Mouse (Mus musculus) forebrain, embryonic 11.5 days (tissue): ENCODE data around the gene Spata1. TPM values are rescaled to one million over a fixed set of nuclear protein-coding genes. Genes with fewer than 3 reads are reported as not detected.
"Not testable (repeated sequence)": the region's sequence is repeated elsewhere in the genome, so short reads cannot be mapped to it uniquely, and the experiment has no call there.

ENCODE experiments used
- ATAC-seq: fragments of 200-750 bp; cut with Nextera tagmentation; replicated peaks from 2 replicates; pipeline ENCODE4 v1.8.0; 2017; ENCODE audit warnings: moderate TSS enrichment; ENCODE audit not compliant: low FRiP score
- DNase-seq: peaks from one replicate; pipeline ENCODE4 v3.0.0-alpha.2; 2017; ENCODE audit warnings: low spot score
- H3K27ac ChIP-seq: fragments of 300-500 bp; sonication (generic); 2 replicates; pipeline ENCODE4 v1.5.1; 2014; ENCODE audit warnings: low read depth, low read length
- H3K27me3 ChIP-seq: fragments of 300-500 bp; sonication (generic); 2 replicates; pipeline ENCODE4 v1.6.1; 2014; ENCODE audit warnings: mild to moderate bottlenecking, low read length, mixed read lengths; ENCODE audit not compliant: control insufficient read depth, insufficient read depth
- H3K36me3 ChIP-seq: fragments of 300-500 bp; sonication (generic); 2 replicates; pipeline ENCODE4 v1.6.1; 2014; ENCODE audit warnings: mild to moderate bottlenecking, low read length, moderate library complexity, mixed read lengths; ENCODE audit not compliant: control insufficient read depth, insufficient read depth
- H3K4me1 ChIP-seq: fragments of 300-500 bp; sonication (generic); replicated peaks from 2 replicates; pipeline ENCODE4 v1.6.1; 2014; ENCODE audit warnings: low read length, mixed read lengths; ENCODE audit not compliant: control insufficient read depth, insufficient read depth
- H3K4me2 ChIP-seq: fragments of 300-500 bp; sonication (generic); 2 replicates; pipeline ENCODE4 v1.6.1; 2014; ENCODE audit warnings: low read depth, mild to moderate bottlenecking, low read length, moderate library complexity, mixed read lengths; ENCODE audit not compliant: severe bottlenecking
- H3K4me3 ChIP-seq: fragments of 300-500 bp; sonication (generic); 2 replicates; pipeline ENCODE4 v1.5.1; 2014; ENCODE audit warnings: low read depth, low read length
- H3K9ac ChIP-seq: fragments of 300-500 bp; sonication (generic); 2 replicates; pipeline ENCODE4 v1.6.1; 2014; ENCODE audit warnings: low read length
- H3K9me3 ChIP-seq: fragments of 300-500 bp; sonication (generic); 2 replicates; pipeline ENCODE4 v1.6.1; 2016; ENCODE audit warnings: low read length, mixed read lengths; ENCODE audit not compliant: control insufficient read depth
- WGBS: fragments of 180-500 bp; shearing (Covaris S2); extraction: QIAGEN DNeasy Blood & Tissue Kit; methylation state at CpG from one replicate; pipeline ENCODE4 v1.1.7; 2014; 5-methylcytosine and 5-hydroxymethylcytosine counted together
- polyA plus RNA-seq: library from polyadenylated mRNA; unstranded; fragments of >200 nt; fragmentation: Nextera tagmentation; extraction: Ambion mirVana; gene quantifications from 2 replicates; pipeline ENCODE4 v1.2.1, GENCODE M21; 2014

Gene Spata1
- polyA plus RNA-seq, 1 experiment from 2014 or later, result 7.5 TPM

DNA sequence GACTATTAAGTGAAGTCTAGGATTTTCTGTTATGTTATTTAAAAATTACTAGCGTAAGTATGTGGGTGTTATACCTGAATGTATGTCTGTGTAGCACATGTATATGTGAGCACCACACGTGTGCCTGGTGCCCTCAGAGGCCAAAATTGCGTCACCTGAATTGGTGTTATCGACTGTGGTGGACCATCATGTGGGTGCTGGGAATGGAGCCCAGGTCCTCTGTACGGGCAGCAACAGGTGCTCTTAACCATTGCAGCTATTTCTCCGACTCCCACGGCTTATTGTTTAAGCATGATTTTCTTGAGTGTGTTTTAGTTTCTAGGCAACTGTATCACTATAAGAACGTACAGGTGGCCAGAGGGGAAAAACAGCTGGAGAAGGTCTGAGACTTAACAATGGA is 63.4 kb downstream of the Spata1 start:
- Histone ChIP-seq H3K9me3 (no peaks in the 10 kb centered on the region), H3K27ac (no peak overlapping the region), H3K4me3 (no peak overlapping the region), H3K36me3 (peaks cover 5% of the 10 kb centered on the region; the same call in 1 of the 2 replicates), H3K4me1 (no peaks in the 10 kb centered on the region), H3K27me3 (no peaks in the 10 kb centered on the region), H3K9ac (no peak overlapping the region), H3K4me2 (no peak overlapping the region)
- ATAC-seq, result no peak
- 95% methylated on average over 8 of the region's 8 CpGs for WGBS
- DNase-seq, result no peak

DNA sequence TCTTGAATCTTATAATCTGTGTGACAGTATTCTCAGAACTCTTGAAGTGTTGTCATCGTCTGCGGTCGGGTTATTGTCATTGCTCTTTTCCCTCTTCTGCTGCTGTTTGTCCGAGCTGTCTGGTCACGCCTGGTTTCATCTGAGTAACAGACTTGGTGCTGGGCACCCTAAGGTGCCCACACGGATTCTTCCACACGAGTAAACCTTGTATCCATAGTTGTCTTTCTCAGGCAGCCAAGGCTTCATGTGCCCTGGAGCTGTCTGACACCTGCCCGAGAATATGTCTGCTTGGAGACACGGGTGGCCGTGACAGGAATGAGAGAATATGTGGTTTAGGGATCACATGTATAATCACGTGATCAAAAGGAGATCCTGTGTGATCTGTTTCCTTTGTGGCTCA is 64.0 kb downstream of the Spata1 start:
- H3K36me3 ChIP-seq, result peaks cover 8% of the 10 kb centered on the region; the same call in 1 of the 2 replicates
- ATAC-seq (no peak), DNase-seq (peak; percentile 22)
- H3K27ac ChIP-seq, result no peak overlapping the region
- no peaks in the 10 kb centered on the region for H3K9me3 ChIP-seq
- no peak overlapping the region for H3K4me3 ChIP-seq
- no peaks in the 10 kb centered on the region for H3K4me1 ChIP-seq
- H3K4me2 ChIP-seq, result no peak overlapping the region
- H3K9ac ChIP-seq, result no peak overlapping the region
- H3K27me3 ChIP-seq, result no peaks in the 10 kb centered on the region
- 95% methylated on average over 11 of the region's 11 CpGs for WGBS

DNA sequence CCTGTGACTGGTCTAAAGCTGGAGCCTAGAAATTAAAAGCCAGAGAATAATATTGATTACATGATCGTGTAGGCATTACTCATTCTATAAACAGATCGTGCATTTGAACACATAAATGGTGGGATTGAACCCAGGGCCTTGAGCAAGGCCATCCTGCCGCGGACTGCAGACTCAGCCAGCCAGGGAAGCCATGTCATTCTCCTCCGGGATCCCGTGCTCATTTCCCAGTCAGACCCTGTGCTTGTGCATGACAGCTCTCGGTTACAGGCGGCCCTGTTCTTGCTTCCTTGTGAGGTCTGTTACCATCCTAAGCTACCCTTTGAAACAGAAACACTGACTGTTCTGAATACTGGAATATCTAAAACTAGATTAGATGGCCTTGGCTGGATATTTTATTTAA is 64.9 kb downstream of the Spata1 start:
- no peak overlapping the region for H3K9ac ChIP-seq
- no peak overlapping the region for H3K27ac ChIP-seq
- H3K36me3 ChIP-seq, result peaks cover 8% of the 10 kb centered on the region; the same call in 1 of the 2 replicates
- no peaks in the 10 kb centered on the region for H3K9me3 ChIP-seq
- 94% methylated on average over 8 of the region's 8 CpGs for WGBS
- no peaks in the 10 kb centered on the region for H3K27me3 ChIP-seq
- no peak overlapping the region for H3K4me3 ChIP-seq
- no peak for ATAC-seq
- no peaks in the 10 kb centered on the region for H3K4me1 ChIP-seq
- DNase-seq, result peak; percentile 30
- no peak overlapping the region for H3K4me2 ChIP-seq

DNA sequence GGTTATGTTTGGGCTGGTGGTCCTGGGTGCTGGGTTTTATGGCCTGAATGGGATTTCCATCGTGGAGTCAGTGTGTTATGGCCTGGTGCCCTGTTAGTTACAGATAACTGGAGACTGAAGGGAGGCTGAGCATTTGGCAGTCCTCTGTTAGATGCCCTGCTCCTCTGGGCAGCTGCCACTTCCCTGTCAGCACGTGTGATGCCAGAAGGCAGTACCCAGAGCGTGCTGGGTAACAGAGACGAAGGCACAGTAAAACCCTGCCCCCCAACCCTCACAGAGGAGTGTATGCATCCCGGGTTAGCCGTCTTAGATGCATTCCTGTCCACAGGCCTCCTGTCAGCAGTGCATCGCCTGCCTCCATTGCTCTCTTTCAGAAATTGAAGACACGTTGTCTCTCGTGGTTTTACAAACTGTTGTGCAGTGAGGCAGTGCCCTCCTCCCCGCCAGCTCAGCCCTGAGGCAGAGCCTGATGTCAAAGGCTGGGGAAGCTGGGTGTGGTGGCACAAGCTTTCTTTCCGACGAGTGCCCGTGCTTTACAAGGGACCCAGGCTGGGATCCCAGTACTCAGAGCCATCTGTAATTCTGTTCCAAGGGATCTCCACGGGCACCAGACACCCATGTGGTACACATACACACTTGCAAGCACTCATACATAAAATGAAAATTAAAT is 65.7 kb downstream of the Spata1 start:
- Histone ChIP-seq H3K27me3 (no peaks in the 10 kb centered on the region), H3K27ac (no peak overlapping the region), H3K9ac (no peak overlapping the region), H3K4me2 (no peak overlapping the region), H3K36me3 (peaks cover 8% of the 10 kb centered on the region; the same call in 1 of the 2 replicates), H3K4me1 (no peaks in the 10 kb centered on the region), H3K9me3 (no peaks in the 10 kb centered on the region), H3K4me3 (no peak overlapping the region)
- DNase-seq, result peak; percentile 32
- ATAC-seq, result no peak
- 89% methylated on average over 14 of the region's 14 CpGs for WGBS

DNA sequence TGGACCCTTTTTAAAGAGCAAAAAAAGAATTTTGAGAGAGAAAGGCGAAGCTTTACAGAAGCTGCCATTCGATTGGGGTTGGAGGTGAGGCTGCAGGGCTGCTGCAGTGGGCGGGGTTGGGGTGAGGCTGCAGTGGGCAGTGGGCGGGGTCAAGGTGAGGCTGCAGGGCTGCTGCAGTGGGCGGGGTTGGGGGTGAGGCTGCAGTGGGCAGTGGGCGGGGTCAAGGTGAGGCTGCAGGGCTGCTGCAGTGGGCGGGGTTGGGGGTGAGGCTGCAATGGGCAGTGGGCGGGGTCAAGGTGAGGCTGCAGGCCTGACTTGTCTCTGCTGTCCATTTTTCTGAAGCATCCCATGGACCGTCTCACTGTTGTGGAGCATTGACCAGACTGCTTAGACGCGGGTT is 66.5 kb downstream of the Spata1 start:
- not testable (repeated sequence) for H3K4me3 ChIP-seq, H3K9me3 ChIP-seq, H3K4me1 ChIP-seq, H3K4me2 ChIP-seq, H3K27ac ChIP-seq, H3K27me3 ChIP-seq, H3K9ac ChIP-seq, ATAC-seq, H3K36me3 ChIP-seq
- DNase-seq, result peak; percentile 41
- 87% methylated on average over 11 of the region's 11 CpGs for WGBS

DNA sequence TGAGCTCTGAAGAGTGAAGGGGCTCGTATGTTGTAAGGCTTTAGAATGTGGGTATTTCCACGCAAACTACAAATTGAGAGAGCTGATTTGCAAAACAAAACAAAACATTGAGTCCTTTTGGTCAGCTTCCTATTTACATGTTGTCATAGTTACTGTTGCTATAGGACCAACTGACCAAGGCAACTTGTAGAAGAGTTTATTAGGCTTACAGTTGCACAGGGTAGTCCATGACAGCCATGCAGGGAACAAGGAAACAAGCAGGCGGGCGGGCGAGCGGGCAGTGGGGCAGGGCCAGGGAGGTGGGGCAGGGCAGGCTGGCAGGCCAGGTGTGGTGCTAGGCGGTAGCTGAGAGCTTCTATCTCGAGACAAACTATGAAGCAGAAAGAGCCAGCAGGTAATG is 73.1 kb downstream of the Spata1 start:
- Histone ChIP-seq H3K36me3 (peaks cover 6% of the 10 kb centered on the region; the same call in 1 of the 2 replicates), H3K4me1 (peaks cover 4% of the 10 kb centered on the region; the same call in 1 of the 2 replicates), H3K27me3 (no peaks in the 10 kb centered on the region), H3K4me3 (no peak overlapping the region), H3K9ac (no peak overlapping the region), H3K4me2 (no peak overlapping the region), H3K27ac (no peak overlapping the region), H3K9me3 (no peaks in the 10 kb centered on the region)
- 82% methylated on average over 8 of the region's 8 CpGs for WGBS
- DNase-seq (no peak), ATAC-seq (no peak)

DNA sequence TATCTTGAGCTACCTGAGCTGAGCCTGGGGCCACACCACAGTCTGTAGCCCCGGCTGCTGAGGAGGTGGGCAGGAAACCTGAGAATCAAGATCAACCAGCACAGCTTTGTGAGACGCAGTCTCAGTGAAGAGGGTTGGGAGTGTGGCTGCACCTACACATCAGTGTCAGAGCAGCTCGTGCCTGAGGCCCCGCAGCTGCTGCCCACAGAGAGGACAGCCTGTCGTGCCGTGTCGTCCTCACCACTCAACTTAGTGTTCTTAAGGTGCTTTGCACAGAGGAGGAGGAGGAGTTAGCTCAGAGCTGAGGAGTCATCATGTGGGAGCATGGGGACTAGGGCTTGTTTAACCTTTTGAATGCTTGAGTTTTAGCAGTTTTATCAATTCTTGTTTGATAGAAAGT is 73.7 kb downstream of the Spata1 start:
- no peaks in the 10 kb centered on the region for H3K9me3 ChIP-seq
- no peak for ATAC-seq
- WGBS, result 79% methylated on average over 7 of the region's 7 CpGs
- DNase-seq, result no peak
- H3K4me3 ChIP-seq, result no peak overlapping the region
- no peak overlapping the region for H3K9ac ChIP-seq
- H3K27ac ChIP-seq, result no peak overlapping the region
- no peaks in the 10 kb centered on the region for H3K27me3 ChIP-seq
- H3K4me2 ChIP-seq, result no peak overlapping the region
- peaks cover under 1% of the 10 kb centered on the region; the same call in 1 of the 2 replicates for H3K36me3 ChIP-seq
- H3K4me1 ChIP-seq, result peaks cover 4% of the 10 kb centered on the region; the same call in 1 of the 2 replicates

DNA sequence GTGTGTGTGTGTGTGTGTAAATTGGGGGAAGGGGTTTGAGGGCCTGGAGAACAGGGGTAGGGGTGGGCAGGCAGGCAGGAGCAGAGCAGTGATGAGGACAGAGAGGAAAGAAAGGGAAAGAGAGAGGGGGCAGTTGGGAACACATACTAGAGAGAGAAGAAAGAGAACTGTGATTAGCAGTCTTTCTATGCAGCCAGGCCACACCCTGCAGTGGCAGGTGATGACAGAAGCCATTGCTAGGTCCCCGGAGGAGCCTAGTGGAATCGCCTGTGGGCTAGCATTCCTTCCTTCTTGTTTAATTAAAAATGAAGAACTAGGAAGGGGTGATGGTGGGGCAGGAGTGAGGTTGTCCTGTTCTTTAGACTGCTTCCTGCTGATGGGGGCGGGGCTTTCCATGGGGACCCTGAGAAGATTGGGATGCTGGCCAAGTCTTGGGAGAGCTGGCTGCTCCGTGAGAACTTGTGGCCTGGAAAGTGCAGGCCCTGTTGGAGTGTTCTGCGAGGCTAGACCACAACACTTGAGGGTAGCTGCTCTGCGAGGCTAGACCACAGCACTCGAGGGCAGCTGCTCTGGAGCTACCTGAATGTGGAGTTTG is 75.2 kb downstream of the Spata1 start:
- Histone ChIP-seq H3K4me3 (no peak overlapping the region), H3K36me3 (no peaks in the 10 kb centered on the region; the same call in 1 of the 2 replicates), H3K9ac (no peak overlapping the region), H3K27ac (no peak overlapping the region), H3K4me2 (no peak overlapping the region), H3K4me1 (peaks cover 4% of the 10 kb centered on the region; the same call in 1 of the 2 replicates), H3K9me3 (no peaks in the 10 kb centered on the region), H3K27me3 (no peaks in the 10 kb centered on the region)
- DNase-seq, result no peak
- 84% methylated on average over 7 of the region's 7 CpGs for WGBS
- ATAC-seq, result peak; percentile 52

DNA sequence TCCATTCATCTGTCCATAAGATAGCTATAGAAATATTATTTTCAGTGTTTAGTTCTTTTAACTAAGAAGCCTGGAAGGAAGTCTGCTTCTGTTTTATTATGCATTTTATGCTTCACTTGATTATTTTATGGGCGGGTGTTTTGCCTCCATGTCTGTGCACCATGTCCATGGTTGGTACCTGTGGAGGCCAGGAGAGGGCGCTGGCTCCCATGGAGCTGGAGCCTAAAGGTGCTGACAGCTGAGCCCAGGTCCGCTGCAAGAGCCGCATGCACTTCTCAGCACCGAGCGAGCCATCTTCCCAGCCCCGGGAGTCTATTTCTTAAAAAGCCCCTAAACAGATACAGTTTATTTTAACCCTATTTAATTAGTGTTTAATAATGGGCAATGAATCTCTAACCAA is 75.8 kb downstream of the Spata1 start:
- peaks cover 4% of the 10 kb centered on the region; the same call in 1 of the 2 replicates for H3K4me1 ChIP-seq
- H3K9ac ChIP-seq, result no peak overlapping the region
- H3K36me3 ChIP-seq, result peaks cover 3% of the 10 kb centered on the region; the same call in 1 of the 2 replicates
- H3K4me2 ChIP-seq, result no peak overlapping the region
- H3K4me3 ChIP-seq, result no peak overlapping the region
- DNase-seq (no peak), ATAC-seq (no peak)
- H3K9me3 ChIP-seq, result no peaks in the 10 kb centered on the region
- no peak overlapping the region for H3K27ac ChIP-seq
- WGBS, result 84% methylated on average over 7 of the region's 7 CpGs
- H3K27me3 ChIP-seq, result no peaks in the 10 kb centered on the region
